10 mouse cellular contexts compared by ENCODE assay signal in the genomic region with DNA sequence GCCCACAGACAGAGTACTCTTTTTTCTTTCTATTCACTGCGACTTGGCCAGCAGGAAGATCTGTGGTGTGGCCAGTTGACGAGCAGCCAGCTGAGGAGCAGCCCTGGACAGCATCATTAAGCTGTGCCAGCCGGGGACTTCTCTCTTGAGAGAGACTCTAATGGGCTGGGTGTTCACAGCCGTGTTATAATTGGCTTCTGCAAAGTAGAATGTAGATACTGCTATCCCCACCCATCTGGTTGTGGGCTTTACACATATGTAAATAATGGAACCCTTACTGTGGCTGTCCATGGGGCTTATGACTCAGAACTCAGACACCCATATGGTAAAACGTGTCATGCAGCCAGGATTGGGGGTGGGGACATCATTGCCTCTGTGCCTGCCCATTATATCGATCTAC.
DNase-seq lines count a peak whose midpoint lies in the region; ATAC-seq lines count a peak whose summit lies in the region.
"Had no signal": no experiment of that assay in that cellular context is flagged by ENCODE, and none has a peak within 500 bp of the region (broad histone marks: within the 10 kb centered on the region; RNA-seq: fewer than 3 reads in every experiment).

No protein-coding gene starts in this region.

- no peaks in the 10 kb centered on the region for H3K4me1 ChIP-seq in neural tube, embryonic 11.5 days (ENCODE audit: control insufficient read depth, insufficient read depth, low read length)
- H3K4me1 ChIP-seq in kidney, embryonic 16.5 days (ENCODE audit: insufficient read depth, low read length), result no peaks in the 10 kb centered on the region
- H3K4me1 ChIP-seq: embryonic facial prominence, embryonic 15.5 days had no signal

- 67% methylated on average over 6 of the region's 6 CpGs for WGBS in neural tube, embryonic 11.5 days
- WGBS in kidney, embryonic 16.5 days, result 70% methylated on average over 6 of the region's 6 CpGs

- peak; percentile 35; the same call in 1 of the 2 replicates for ATAC-seq in neural tube, embryonic 11.5 days (ENCODE audit: insufficient read depth, low FRiP score, low TSS enrichment)
- ATAC-seq in kidney, embryonic 16.5 days (ENCODE audit: low FRiP score, low TSS enrichment), result no peak

- no peaks in the 10 kb centered on the region for H3K9me3 ChIP-seq in neural tube, embryonic 11.5 days (ENCODE audit: control insufficient read depth, low read length)
- H3K9me3 ChIP-seq in kidney, embryonic 16.5 days (ENCODE audit: low read length), result no peaks in the 10 kb centered on the region
- H3K9me3 ChIP-seq: embryonic facial prominence, embryonic 15.5 days had no signal

- H3K9ac ChIP-seq in neural tube, embryonic 11.5 days (ENCODE audit: low read length), result no peak overlapping the region
- H3K9ac ChIP-seq in kidney, embryonic 16.5 days (replicated peaks; ENCODE audit: low read length), result no peak overlapping the region
- H3K9ac ChIP-seq: embryonic facial prominence, embryonic 15.5 days had no signal

- no peak overlapping the region for H3K4me3 ChIP-seq in neural tube, embryonic 11.5 days (ENCODE audit: low read depth, low read length)
- H3K4me3 ChIP-seq in kidney, embryonic 16.5 days (ENCODE audit: low read length), result no peak overlapping the region
- H3K4me3 ChIP-seq: embryonic facial prominence, embryonic 15.5 days; left cerebral cortex, adult 2 months had no signal

- H3K27ac ChIP-seq in neural tube, embryonic 11.5 days (ENCODE audit: low read depth, low read length), result no peak overlapping the region
- H3K27ac ChIP-seq in kidney, embryonic 16.5 days (ENCODE audit: low read length), result no peak overlapping the region
- H3K27ac ChIP-seq: embryonic facial prominence, embryonic 15.5 days; left cerebral cortex, adult 2 months had no signal

- H3K36me3 ChIP-seq in neural tube, embryonic 11.5 days (ENCODE audit: control insufficient read depth, insufficient read depth, low read length), result no peaks in the 10 kb centered on the region
- no peaks in the 10 kb centered on the region for H3K36me3 ChIP-seq in kidney, embryonic 16.5 days (ENCODE audit: insufficient read depth, low read length)
- H3K36me3 ChIP-seq: embryonic facial prominence, embryonic 15.5 days had no signal

- intact Hi-C loops in left cerebral cortex, postnatal 36 days (cut with DNase I), result no loop called here

- H3K27me3 ChIP-seq in neural tube, embryonic 11.5 days (ENCODE audit: control insufficient read depth, insufficient read depth, low read length), result no peaks in the 10 kb centered on the region
- H3K27me3 ChIP-seq in kidney, embryonic 16.5 days (ENCODE audit: insufficient read depth, low read length), result no peaks in the 10 kb centered on the region
- H3K27me3 ChIP-seq: embryonic facial prominence, embryonic 15.5 days had no signal

- no peak for DNase-seq in neural tube, embryonic 11.5 days (ENCODE audit: low spot score)
- DNase-seq in neural tube, embryonic 10.5 days (ENCODE audit: extremely low spot score, low spot score), result no peak
- DNase-seq in frontal cortex, postnatal 25 days (ENCODE audit: low spot score in 2 of 2), result peak; percentile 14 to 20
- DNase-seq in left cerebral cortex, postnatal 36 days (ENCODE audit: low spot score in 2 of 2), result peak; percentile 24 to 35
- no peak for DNase-seq in thymus, adult 18-20 months
- no peak for DNase-seq in thymus, postnatal 14 days
- DNase-seq in kidney, adult 11 months, result no peak

- no peak overlapping the region for H3K4me2 ChIP-seq in neural tube, embryonic 11.5 days (ENCODE audit: low read depth)
- no peak overlapping the region for H3K4me2 ChIP-seq in kidney, embryonic 16.5 days (replicated peaks; ENCODE audit: low read depth, low read length)
- H3K4me2 ChIP-seq: embryonic facial prominence, embryonic 15.5 days had no signal

Comparison
In these comparisons a context has a peak if more than half of its experiments do, and no peak if none do; other contexts are left out.
1. DNase-seq: peak in frontal cortex, postnatal 25 days (2 of 2) and left cerebral cortex, postnatal 36 days (2 of 2); none in neural tube, embryonic 11.5 days (single experiment), neural tube, embryonic 10.5 days (single experiment), thymus, adult 18-20 months (0 of 2), thymus, postnatal 14 days (single experiment) and kidney, adult 11 months (single experiment).